Mouse (Mus musculus): ENCODE data around the gene Olr1.

DNA sequence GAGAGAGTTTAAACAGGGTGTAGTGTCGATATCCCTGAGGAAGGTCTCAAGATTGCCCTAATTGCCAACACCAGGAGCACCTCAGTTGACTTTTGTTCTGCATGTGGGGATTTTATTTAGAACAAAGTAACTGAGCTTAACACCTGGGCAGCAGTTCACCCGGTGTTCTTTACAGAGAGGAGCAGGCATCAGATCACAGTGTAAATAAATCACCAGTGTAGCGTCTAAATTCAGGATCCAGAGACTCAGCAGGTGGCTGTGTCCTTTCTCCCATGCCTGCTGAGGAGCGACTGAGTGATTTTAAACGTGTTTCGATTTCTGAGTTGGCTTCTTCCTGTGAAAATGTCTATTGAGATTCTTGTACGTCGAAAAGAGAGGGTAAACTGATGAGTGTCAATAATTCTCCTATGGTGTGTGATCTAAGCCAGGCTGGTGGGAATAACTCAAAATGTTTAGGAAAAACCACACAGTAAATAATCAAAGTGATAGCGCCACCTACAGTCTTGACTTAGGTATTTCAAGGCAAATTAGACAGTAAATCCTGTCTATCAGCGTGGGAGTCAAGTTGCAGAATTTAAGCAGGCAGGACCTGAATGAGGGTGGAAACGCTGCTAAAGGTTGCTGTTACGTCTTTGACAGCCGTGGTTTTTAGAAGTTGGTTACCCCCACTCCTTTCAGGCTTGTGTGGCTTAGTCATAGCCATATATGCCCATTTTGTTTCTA lies 30.4 kb downstream of the Olr1 start:
- TF ChIP-seq ZC3H11A (IDR thresholded peaks at IDR 0.05; ENCODE audit: borderline replicate concordance, low read depth, low read length) (no peak), ZNF384 (IDR thresholded peaks at IDR 0.05; ENCODE audit: low read depth, low read length) (no peak), HCFC1 (IDR thresholded peaks at IDR 0.05; ENCODE audit: borderline replicate concordance, insufficient read depth, low read length) (no peak), MAFK (IDR thresholded peaks at IDR 0.05; ENCODE audit: insufficient read depth, low read depth, low read length) (no peak)

Measured in ES-E14 (cell line).